Mouse (Mus musculus) right cerebral cortex, postnatal 36 days (tissue): ENCODE results near the gene Arap1.
A peak's percentile ranks its signal among the peaks of the same experiment; 100 is the strongest.

Experiments used
- DNase-seq, 2 experiments: peaks; one replicate each; pipeline ENCODE4 v3.0.0; 2022; ENCODE audit warnings: low spot score in 2 of 2, mixed read lengths in 1 of 2

Gene Arap1

GRCm38 (mm10) chr7:101327263-101327662 lies 20.6 kb upstream of the Arap1 start:
- no peak for DNase-seq

DNA sequence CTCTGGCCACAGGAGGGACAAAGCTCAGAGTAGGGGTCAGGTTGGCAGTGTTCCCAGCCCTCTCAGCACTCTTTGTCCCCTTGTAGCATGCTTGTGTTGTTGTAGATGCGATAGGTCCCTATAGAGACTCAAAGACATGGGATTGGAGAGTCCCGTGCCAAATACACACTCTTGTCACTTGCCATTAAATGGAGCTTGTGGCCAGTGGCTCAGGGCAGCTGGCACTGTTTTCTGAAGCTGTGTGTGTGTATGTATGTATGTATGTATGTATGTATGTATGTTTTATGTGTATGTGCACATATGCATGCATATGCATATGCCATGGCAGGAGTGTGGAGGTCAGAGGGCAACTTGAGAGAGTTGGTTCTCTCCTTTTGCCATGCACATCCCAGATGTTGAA lies 20.1 kb upstream of the Arap1 start:
- DNase-seq: no peak

GRCm38 (mm10) chr7:101328621-101329158 lies 19.2 kb upstream of the Arap1 start:
- peak; percentile 70 to 79 for DNase-seq

DNA sequence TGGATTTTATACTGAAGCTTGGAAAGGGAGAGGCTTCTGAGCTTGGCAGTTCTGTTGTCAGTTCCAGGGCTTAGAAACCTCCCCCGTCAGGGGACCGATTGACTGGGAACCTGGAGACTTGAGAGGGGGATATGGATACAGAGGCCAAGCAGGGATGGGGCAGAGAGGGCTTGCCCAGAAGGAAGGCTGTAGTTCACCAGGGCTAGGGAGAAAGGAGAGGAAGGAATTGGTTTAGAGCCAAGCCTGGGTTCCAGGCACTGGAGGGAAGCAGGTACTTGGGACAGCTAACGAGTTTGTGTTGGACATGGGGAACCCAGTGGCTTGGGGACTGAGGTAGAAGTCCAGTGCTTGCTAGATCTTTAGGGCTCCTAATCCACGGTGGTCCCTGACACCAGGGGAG lies 18.3 kb upstream of the Arap1 start:
- no peak for DNase-seq

DNA sequence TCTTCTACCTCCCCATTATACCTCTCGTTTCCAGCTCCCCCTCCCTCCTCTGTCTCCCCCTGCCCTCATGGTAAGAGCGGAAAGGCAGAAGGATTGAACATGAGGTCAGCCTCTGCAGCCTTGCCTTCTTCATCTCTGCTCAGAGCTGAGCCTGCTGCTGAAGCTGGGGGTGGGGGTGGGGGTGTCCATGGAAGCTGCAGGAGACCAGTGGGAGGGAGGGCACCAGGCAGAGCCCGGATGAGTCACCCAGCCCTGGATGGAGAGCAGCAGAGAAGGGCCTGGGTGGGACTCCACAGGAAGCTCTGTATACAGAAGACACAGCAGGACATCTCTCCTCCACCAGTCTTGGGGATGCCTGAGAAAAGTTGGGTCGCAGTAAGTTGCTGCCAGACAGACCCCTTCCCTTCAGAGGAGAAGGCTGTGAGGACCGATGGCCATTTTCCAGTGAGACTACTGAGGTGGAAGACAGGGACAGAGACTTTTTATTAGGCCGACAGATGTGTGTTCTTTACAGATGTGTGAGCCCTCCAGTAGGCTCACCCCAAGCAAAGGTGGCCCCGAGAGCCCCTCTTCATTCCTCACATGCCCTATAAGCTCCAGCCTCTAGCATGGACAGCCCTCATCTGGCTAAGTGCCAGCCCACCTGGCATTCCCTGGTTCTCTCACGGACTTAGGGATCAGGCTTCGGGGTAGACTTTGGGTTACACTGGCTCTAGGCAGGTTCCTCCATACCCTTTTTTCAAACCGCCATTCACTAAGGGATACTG lies 17.6 kb upstream of the Arap1 start:
- no peak for DNase-seq

DNA sequence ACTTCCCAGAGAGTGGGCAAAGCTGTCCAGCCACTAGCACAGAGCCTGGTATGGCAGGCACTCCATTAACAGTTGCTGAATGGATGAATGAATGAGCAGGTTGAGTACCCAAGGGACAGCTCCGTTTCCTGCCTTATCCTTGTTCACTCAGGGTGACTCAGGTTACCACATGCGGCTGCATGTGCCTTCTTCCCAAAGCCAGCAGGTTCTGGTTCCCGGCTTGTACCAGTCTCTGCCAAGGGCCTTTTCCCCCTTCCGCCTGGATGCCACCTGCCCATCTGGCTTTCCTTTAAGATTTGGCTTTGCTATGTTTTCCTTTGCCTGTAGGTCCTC lies 17.1 kb upstream of the Arap1 start:
- DNase-seq: no peak

DNA sequence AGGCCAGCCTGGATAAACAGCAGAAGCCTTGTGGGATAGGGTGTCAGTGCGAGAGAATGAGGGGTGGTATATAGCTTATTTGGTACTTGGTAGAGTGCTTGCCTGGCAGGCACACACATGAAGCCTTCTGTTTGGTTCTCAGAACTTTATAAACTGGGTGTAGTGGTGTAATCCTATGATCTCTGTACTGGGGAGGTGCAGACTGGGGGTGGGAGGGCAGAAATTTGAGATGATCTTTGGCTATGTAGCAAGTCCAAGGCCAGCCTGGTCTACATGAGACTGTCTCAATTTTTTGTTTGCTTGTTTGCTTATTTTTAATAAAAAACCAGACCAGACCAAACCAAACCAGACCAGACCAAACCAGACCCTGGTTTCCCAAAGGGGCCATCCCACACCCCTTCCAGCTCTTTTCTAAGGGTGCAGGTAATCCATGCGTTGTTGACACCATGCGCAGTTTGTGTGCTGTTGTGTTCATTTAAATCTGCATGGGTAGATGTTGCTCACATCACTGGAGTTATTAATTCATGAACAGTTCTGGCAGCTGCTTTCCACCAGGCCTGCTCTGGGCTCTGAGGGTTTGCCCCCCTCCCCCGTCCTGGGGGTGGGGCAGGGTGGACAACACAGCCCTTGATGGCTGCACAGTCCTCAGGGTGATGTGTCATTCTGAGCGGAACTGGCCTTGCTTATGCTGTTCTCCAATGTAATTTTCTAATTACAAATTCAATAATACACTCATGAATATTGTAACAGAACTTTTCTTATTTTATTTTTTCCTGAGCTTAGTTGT lies 15.6 kb upstream of the Arap1 start:
- no peak for DNase-seq

DNA sequence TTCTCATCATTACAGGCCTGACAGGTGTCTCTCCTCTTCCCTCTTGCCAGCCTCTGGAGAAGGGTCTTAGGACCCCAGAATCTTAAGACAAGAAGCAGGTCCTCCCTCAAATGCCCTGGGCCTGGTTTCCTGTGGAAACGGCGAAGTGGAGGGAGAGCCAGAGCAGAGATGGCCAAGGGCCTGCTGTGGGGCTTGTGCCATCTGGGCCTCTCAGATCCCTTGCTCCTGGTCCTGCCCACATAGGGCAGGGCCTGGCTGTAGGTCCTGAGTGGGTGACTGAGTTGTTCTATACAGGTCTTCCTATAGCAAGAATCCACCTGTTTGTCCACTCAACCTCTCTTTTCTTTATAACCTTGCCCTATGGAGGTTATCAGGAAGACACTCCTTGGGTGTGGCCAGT lies 12.6 kb upstream of the Arap1 start:
- no peak for DNase-seq

DNA sequence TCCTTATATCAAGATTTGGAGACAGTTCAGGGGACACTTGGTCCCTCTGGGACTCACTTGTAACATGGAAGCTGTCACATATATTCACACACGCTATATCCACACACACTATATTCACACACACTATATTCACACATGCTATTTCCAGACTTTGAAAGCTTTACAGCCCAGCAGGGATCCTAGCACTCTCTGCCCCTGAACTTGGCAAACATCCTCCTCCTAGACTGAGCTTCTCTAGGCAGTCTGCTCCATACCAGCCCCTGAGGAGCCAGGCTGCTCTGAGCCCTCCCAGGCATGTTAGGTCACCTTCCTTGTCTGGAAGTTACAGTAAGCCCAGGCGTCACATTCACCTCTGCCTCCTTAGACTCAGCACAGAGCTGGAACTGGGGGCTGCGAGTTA lies 11.2 kb upstream of the Arap1 start:
- no peak for DNase-seq

DNA sequence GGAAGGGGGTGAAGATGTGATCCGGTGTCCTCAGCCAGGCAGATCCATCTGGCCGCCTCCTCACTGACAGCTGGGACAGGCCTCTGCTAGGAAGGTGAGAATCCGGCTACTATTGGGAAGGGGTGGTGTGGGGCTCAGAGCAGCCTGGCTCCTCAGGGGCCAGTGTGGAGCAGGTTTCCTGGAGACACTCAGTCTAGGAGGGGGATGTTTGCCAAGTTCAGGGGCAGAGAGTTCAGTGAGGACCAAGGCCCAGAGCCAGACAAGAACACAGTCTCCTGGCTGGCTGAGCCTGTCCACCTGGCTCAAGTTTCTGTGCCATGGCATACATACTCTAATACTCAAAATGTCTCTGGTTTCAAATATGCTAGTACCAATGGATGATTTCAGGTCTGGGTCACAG lies 10.5 kb upstream of the Arap1 start:
- no peak for DNase-seq

DNA sequence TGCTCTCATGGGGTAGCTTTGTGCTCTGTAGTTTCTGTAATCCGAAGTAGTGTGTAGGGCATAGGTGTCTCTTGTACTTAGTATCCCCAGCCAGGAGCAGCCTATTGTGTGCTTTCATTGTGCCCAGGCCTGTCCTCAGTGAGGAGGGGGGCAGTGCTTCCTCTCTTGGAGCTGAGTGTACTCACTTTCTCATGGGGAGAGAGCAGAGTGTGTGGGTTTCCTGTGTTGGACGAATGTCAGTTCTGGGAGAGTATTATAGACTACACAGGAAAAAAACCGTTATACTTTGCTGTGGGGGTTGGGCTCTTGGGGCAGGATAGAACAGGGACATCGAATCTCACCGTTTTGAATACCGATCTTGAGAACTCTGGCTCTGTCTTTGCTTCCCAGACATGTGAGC lies 6.5 kb upstream of the Arap1 start:
- DNase-seq: no peak

- no peak for DNase-seq
Measured at GRCm38 (mm10) chr7:101343135-101343534, 4.7 kb upstream of the Arap1 start.

DNA sequence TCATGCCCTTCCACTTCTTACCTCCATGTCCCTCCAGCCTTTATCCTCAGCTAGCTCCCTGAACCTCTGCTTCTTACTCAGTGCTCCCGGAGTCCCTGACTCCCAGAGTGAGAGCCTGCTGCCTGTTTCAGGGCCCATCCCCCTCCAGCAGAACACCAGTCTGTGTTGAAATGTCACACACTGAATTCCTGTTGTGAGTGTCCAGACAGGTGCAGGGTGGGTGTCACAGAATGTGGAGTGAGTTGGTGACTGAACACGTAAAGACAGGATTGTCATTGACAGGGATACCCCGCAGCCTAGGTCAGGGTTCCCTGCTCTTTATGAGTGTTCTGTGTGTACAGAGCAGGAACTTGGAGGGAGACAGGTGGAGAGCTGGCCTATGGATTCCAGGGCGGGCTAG lies 3.0 kb upstream of the Arap1 start:
- no peak for DNase-seq

- no peak for DNase-seq
Measured at GRCm38 (mm10) chr7:101346991-101347390, 876 bp upstream of the Arap1 start.

DNA sequence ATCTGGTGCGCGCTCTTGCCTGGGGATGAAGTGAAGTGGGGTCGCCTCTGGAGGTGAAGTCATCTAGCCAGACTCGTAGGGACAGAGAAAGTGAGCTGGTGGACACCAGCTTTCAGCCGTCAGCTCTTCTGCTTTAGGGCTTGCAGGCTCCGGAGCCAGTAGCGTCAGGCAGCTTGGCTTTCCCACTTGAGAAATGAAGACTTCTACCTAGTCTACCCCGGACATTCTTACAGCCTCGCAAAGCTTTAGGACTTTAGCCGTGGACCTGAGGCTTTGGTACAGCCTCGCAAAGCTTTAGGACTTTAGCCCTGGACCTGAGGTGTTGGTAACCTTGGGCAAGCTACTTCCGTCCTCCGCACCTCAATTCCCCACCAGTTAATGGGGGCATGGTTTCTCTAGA lies 445 bp downstream of the Arap1 start:
- DNase-seq: no peak

GRCm38 (mm10) chr7:101349861-101350260 lies 2.0 kb downstream of the Arap1 start:
- DNase-seq: peak; percentile 41 to 48

GRCm38 (mm10) chr7:101352404-101352803 lies 4.5 kb downstream of the Arap1 start:
- DNase-seq: no peak

DNA sequence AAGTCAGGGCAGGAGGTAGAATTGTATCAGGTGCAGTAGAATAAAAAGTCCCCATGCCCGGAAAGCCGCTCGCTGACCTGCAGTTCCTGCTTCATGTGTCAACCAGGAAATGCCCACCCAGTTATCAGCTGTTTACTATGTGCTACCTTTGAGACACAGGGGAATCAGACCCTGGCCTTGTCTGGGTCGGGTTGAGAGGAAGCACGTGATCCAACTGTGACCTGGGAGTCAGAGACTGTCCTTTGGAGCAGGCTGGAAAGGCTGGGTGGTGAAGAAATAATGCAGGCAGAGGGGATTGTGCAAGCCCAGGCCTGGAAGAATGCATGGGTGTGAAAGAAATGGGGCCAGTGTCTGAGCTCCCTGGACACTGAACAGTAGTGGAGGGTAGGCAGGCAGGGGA lies 6.6 kb downstream of the Arap1 start:
- DNase-seq: no peak

GRCm38 (mm10) chr7:101355551-101356100 lies 7.8 kb downstream of the Arap1 start:
- DNase-seq: no peak

GRCm38 (mm10) chr7:101356868-101357267 lies 9.0 kb downstream of the Arap1 start:
- DNase-seq: no peak

GRCm38 (mm10) chr7:101360406-101360805 lies 12.5 kb downstream of the Arap1 start:
- DNase-seq: no peak

GRCm38 (mm10) chr7:101361021-101361420 lies 13.2 kb downstream of the Arap1 start:
- DNase-seq: no peak

DNA sequence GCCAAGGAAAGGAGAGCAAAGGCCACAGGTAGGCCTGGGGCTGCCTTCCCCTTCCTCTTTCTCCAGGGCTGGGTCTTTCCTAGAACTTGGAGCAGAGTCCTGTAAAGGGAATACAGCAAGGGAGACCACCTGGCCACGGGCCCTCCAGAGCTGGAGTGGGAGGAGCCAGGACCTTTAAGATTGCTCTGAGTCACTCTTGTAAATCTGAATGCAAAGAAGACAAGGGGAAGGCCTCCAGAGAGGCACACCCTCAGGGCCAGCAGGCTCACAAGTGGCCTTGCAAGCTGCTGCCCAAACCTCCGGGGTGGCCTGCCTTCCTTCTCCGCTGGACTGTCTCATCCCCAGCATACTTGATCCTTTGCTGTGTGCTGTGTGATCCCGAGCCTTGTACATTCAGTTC lies 13.9 kb downstream of the Arap1 start:
- no peak for DNase-seq
